12 mouse cellular contexts compared by ENCODE assay signal in the genomic region with DNA sequence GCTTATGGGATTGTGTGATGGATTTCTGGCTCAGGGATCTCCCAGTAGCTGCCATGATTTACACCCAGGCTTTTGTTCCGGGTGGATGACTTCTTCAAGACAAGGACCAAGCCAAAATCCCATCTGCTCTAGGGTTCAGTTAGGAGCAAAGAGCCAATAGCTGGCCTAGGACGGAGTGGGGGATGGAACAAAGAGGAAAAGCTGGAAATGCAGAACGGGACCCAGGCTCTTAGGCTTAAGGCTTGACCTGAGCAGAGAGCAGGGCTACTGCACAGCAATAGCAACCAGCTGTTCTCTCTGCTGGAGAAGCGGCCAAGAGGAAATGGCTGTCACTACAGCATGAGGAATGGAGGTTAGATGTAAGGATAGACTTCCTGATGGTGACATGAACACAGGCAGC. TPM values are rescaled to one million over a fixed set of nuclear protein-coding genes. Genes with fewer than 3 reads are reported as not detected.
A peak's percentile ranks its signal among the peaks of the same experiment; 100 is the strongest.
DNase-seq lines count a peak whose midpoint lies in the region; ATAC-seq and TF ChIP-seq lines count a peak whose summit lies in the region.
"Had no signal": no experiment of that assay in that cellular context is flagged by ENCODE, and none has a peak within 500 bp of the region (broad histone marks: within the 10 kb centered on the region; RNA-seq: fewer than 3 reads in every experiment).

No protein-coding gene starts in this region.

- no peak overlapping the region; the same call in 1 of the 2 replicates for H3K4me2 ChIP-seq in intestine, embryonic 16.5 days (ENCODE audit: low read depth, low read length)
- H3K4me2 ChIP-seq in limb, embryonic 13.5 days (replicated peaks) = no peak overlapping the region

- H3K27ac ChIP-seq in layer of hippocampus, adult 2 months = peak overlapping the region; percentile 63
- peak overlapping the region; percentile 84 for H3K27ac ChIP-seq in intestine, embryonic 16.5 days (ENCODE audit: low read length)
- H3K27ac ChIP-seq in limb, embryonic 13.5 days = no peak overlapping the region

- DNase-seq in layer of hippocampus, adult 2 months (ENCODE audit: low spot score in 2 of 2) = no peak
- DNase-seq in layer of hippocampus, adult 8-10 months (ENCODE audit: low spot score in 2 of 2) = no peak
- DNase-seq in heart, postnatal 10 days = peak; percentile 56 to 57
- DNase-seq in ovary, postnatal 10 days (ENCODE audit: low spot score) = no peak
- DNase-seq: cerebellum, adult 18-20 months; gastrocnemius, postnatal 10 days had no signal

- peak; percentile 44 for ATAC-seq in intestine, embryonic 16.5 days
- ATAC-seq in limb, embryonic 13.5 days (ENCODE audit: low FRiP score, low read depth) = no peak
- no peak for ATAC-seq in erythroid progenitor cell, adult 5-6 weeks (replicated peaks; ENCODE audit: low FRiP score, poor library complexity, severe bottlenecking)
- ATAC-seq: inflammation-experienced regulatory T-cells, adult 6 months had no signal

- peaks cover 27% of the 10 kb centered on the region for H3K4me1 ChIP-seq in intestine, embryonic 16.5 days (ENCODE audit: control insufficient read depth, insufficient read depth, low read length)
- peaks cover 15% of the 10 kb centered on the region; the same call in 1 of the 2 replicates for H3K4me1 ChIP-seq in limb, embryonic 13.5 days

- H3K4me3 ChIP-seq in layer of hippocampus, adult 2 months = no peak overlapping the region
- H3K4me3 ChIP-seq in intestine, embryonic 16.5 days (ENCODE audit: low read length) = no peak overlapping the region
- H3K4me3 ChIP-seq in limb, embryonic 13.5 days = no peak overlapping the region

- 0 out of 2 replicates have a peak overlapping the region, but pooled peaks have one; percentile 46 for H3K9ac ChIP-seq in intestine, embryonic 16.5 days (ENCODE audit: low read depth, low read length)
- 0 out of 2 replicates have a peak overlapping the region, but pooled peaks have one; percentile 8 for H3K9ac ChIP-seq in limb, embryonic 13.5 days

- no peaks in the 10 kb centered on the region for H3K27me3 ChIP-seq in intestine, embryonic 16.5 days (replicated peaks; ENCODE audit: control insufficient read depth, insufficient read depth, low read length)
- H3K27me3 ChIP-seq in limb, embryonic 13.5 days = 0 out of 2 replicates have a peak, but pooled peaks cover 3% of the 10 kb centered on the region

- no peaks in the 10 kb centered on the region for H3K9me3 ChIP-seq in intestine, embryonic 16.5 days (ENCODE audit: control insufficient read depth, low read length)
- H3K9me3 ChIP-seq in limb, embryonic 13.5 days = no peaks in the 10 kb centered on the region
- H3K9me3 ChIP-seq: megakaryocyte, embryonic 14.5 days had no signal

- intact Hi-C loops in heart, postnatal 10 days (cut with DNase I) = no loop called here

- no peak for TF ChIP-seq CTCF in layer of hippocampus, adult 2 months (conservative IDR thresholded peaks at IDR 0.05)

- WGBS in intestine, embryonic 16.5 days = 50% methylated on average over 4 of the region's 4 CpGs
- 31% methylated on average over 4 of the region's 4 CpGs for WGBS in limb, embryonic 13.5 days

- no peaks in the 10 kb centered on the region for H3K36me3 ChIP-seq in intestine, embryonic 16.5 days (ENCODE audit: control insufficient read depth, insufficient read depth, low read length)
- no peaks in the 10 kb centered on the region for H3K36me3 ChIP-seq in limb, embryonic 13.5 days

RNA-seq across cellular contexts. Expression of gene Cdk18, which starts 14.2 kb away (rescaled TPM):
- 10 to 100 TPM; 21.7 to 23.7 TPM for total RNA-seq in layer of hippocampus, adult 2 months (2021)
- 10 to 100 TPM; 25.8 to 30.9 (median 27.6) TPM for total RNA-seq in layer of hippocampus, adult 8-10 months (2022)
- total RNA-seq in heart, postnatal 10 days (2021) = 10 to 100 TPM in 1 of 2 experiments, 1 to 10 TPM in 1; 7.6 to 10.4 TPM
- 16.9 and 20.2 TPM in 2 replicates for polyA plus RNA-seq in intestine, embryonic 16.5 days (2015; fragmentation: Nextera tagmentation; extraction: Ambion mirVana)
- 2.7 and 3.6 TPM in 2 replicates for polyA plus RNA-seq in limb, embryonic 13.5 days (2015; fragmentation: Nextera tagmentation; extraction: Ambion mirVana)
- total RNA-seq in erythroid progenitor cell, adult 5-6 weeks (2015; ENCODE audit: low replicate concordance) = not detected in 2 replicates
- 0.13 TPM in 1 of 2 replicates, not detected in the other for total RNA-seq in erythroid progenitor cell, adult 5-6 weeks (2017; ENCODE audit: low replicate concordance)
- total RNA-seq: neutrophil, adult 5-6 weeks had no signal
- polyA plus RNA-seq: inflammation-experienced regulatory T-cells, adult 6 months had no signal

RNA-seq across cellular contexts. Expression of gene Mfsd4a, which starts 57.4 kb away (rescaled TPM):
- 10 to 100 TPM; 73.9 to 77.9 TPM for total RNA-seq in layer of hippocampus, adult 2 months (2021)
- 10 to 100 TPM; 64.6 to 84.2 (median 78.5) TPM for total RNA-seq in layer of hippocampus, adult 8-10 months (2022)
- 1 to 10 TPM; 1.7 TPM for total RNA-seq in heart, postnatal 10 days (2021)
- 8.7 and 10.1 TPM in 2 replicates for polyA plus RNA-seq in intestine, embryonic 16.5 days (2015; fragmentation: Nextera tagmentation; extraction: Ambion mirVana)
- polyA plus RNA-seq in limb, embryonic 13.5 days (2015; fragmentation: Nextera tagmentation; extraction: Ambion mirVana) = 10.3 and 11.0 TPM in 2 replicates
- 0.72 TPM in 1 of 2 replicates, not detected in the other for total RNA-seq in erythroid progenitor cell, adult 5-6 weeks (2015; ENCODE audit: low replicate concordance)
- 0.15 and 5.4 TPM in 2 replicates for total RNA-seq in erythroid progenitor cell, adult 5-6 weeks (2017; ENCODE audit: low replicate concordance)

Comparison
In these comparisons a context has a peak if more than half of its experiments do, and no peak if none do; other contexts are left out.
1. DNase-seq: peak in heart, postnatal 10 days (2 of 2); none in layer of hippocampus, adult 2 months (0 of 2), layer of hippocampus, adult 8-10 months (0 of 2) and ovary, postnatal 10 days (single experiment).
2. RNA of gene Cdk18, which starts 14.2 kb away (total RNA-seq): 25.8 to 30.9 TPM in layer of hippocampus, adult 8-10 months, 21.7 to 23.7 TPM in layer of hippocampus, adult 2 months and 7.6 to 10.4 TPM in heart, postnatal 10 days; 0.13 TPM in erythroid progenitor cell, adult 5-6 weeks; every median in the first group is over 4 times any median in the second.
3. RNA of gene Mfsd4a, which starts 57.4 kb away (total RNA-seq): 64.6 to 84.2 TPM in layer of hippocampus, adult 8-10 months and 73.9 to 77.9 TPM in layer of hippocampus, adult 2 months; 1.7 TPM in heart, postnatal 10 days and 0.15 to 5.4 TPM in erythroid progenitor cell, adult 5-6 weeks; every median in the first group is over 10 times any median in the second.